Mouse (Mus musculus) thymus, adult 2 months (tissue): ENCODE results near the gene Cops4.

Source experiments
- CTCF ChIP-seq: fragments of 200-500 bp; IDR thresholded peaks from 2 replicates; pipeline ENCODE4 v1.5.1; 2012; ENCODE audit warnings: mild to moderate bottlenecking, control low read depth, low read length, moderate library complexity, borderline replicate concordance; ENCODE audit not compliant: control insufficient read depth, poor library complexity, insufficient read depth; ENCODE audit errors: extremely low read depth
- POLR2A ChIP-seq: fragments of 200-500 bp; IDR thresholded peaks from 2 replicates; pipeline ENCODE4 v1.6.1; 2012; ENCODE audit warnings: mild to moderate bottlenecking, low read length, control low read depth, moderate library complexity; ENCODE audit not compliant: control insufficient read depth, poor library complexity, insufficient read depth; ENCODE audit errors: extremely low read depth

GRCm38 (mm10) chr5:100581622-100582434 is 63.7 kb downstream of the Cops4 start:
- no peak for TF ChIP-seq CTCF
- no peak for TF ChIP-seq POLR2A
